Mouse (Mus musculus) ES-Bruce4 (cell line): ENCODE measurements around the gene Rere.

Source experiments
- CTCF ChIP-seq: IDR thresholded peaks from one replicate; pipeline ENCODE4 v1.8.1; 2011; ENCODE audit warnings: low read depth, low read length
- POLR2A ChIP-seq: IDR thresholded peaks from one replicate; pipeline ENCODE4 v1.8.1; 2011; ENCODE audit warnings: low read length; ENCODE audit not compliant: insufficient read depth

DNA sequence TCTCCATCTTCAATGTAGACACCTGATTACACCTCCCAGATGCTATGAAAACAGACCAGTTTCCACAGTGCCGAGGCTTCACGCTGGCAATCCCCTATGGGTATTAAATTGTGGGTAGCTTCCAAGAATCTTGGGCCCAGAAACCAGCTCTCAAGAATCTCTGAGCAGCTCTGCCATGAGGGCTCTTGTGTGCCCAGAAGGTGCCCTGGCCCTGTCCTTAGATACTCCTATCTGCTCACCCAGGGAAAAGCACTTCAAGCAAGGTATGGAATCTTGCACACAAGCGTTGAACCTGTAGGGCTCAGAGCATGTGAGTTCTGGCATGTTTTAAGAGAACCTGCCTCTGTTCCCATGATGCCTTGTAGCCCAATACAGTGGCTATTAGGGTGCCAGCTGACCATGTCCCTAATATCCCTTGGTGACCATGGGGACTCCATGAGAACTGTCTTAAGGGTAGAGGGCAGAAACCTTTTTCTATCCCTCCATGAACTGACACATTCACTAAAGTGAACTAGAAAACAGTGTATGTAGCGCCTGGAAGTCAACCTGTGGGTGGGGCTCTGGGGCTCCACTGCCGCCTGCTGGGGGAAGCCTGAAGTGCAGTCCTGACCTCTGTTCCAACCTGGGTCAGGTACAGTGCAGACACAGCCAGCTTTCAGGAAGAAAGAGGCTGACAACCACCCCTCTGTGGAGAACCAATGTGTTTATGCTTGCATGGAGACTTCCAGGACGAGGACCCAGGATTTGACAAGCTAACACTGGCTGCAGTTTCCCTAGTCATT lies 344.7 kb downstream of the Rere start:
- TF ChIP-seq POLR2A (no peak), CTCF (peak; percentile 90)
